Mouse (Mus musculus) Patski (cell line): ENCODE measurements at regions not wholly inside any gene's neighbourhood (a gene's known extent, or its start where the extent isn't known, plus 50 kb on each side); places are given as distances from the start of the nearest gene placed in this dataset.

Experiments used
- ATAC-seq: fragments of 100-300 bp; one replicate; pipeline ENCODE4 v1.8.0; 2021
- CTCF ChIA-PET: fragments of 350-600 bp; sonication (Branson Sonifier 250); formaldehyde crosslinking; loops from one replicate; lab custom pipeline; 2022; ENCODE audit warnings: inconsistent platforms; lab: Charles Lee
- POLR2A ChIA-PET: fragments of 350-600 bp; sonication (Branson Sonifier 250); formaldehyde crosslinking; loops from one replicate; lab custom pipeline; 2022; ENCODE audit warnings: antibody characterized with exemption, inconsistent platforms; lab: Charles Lee
- DNase-seq: peaks from one replicate; pipeline ENCODE4 v3.0.0-alpha.2; 2011; ENCODE audit warnings: low read depth, low spot score
- H3K27me3 ChIP-seq: fragments of 371-371 bp; one replicate; pipeline ENCODE4 v1.5.1; 2021
- CTCF ChIP-seq: fragments of 100-300 bp; IDR thresholded peaks from one replicate; pipeline ENCODE4 v1.5.1; 2021
- in situ Hi-C: fragments of 300-500 bp; cut with MboI; formaldehyde crosslinking; loops from 3 replicates; pipeline ENCODE4 v1.11.1; 2018; ENCODE audit warnings: low pct_unique_long_range_greater_than_20kb, mixed read lengths

DNA sequence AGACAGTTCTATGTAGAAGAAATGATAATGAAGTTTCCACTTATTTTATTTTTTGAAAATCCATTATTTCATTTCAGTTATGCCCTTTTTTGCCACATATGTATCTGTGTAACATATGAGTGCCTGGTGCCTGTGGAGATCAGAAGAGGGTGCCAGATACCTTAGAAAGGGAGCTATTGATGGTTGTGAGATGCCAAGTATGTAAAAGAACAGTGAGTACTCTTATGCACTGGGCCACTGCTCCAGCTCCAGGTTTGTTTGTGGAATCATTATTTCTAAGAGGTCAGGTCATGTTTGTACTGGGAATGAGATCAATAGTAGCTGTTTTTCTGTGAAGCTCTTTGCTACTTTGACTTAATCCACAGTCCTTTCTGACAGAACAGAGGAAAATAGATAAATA is 68.1 kb downstream of the Cenpw start:
- POLR2A ChIA-PET = no interaction called here
- no peaks in the 10 kb centered on the region for H3K27me3 ChIP-seq
- no peak for TF ChIP-seq CTCF
- DNase-seq = no peak
- no peak for ATAC-seq
- CTCF ChIA-PET = no interaction called here
- in situ Hi-C loops = no loop called here

DNA sequence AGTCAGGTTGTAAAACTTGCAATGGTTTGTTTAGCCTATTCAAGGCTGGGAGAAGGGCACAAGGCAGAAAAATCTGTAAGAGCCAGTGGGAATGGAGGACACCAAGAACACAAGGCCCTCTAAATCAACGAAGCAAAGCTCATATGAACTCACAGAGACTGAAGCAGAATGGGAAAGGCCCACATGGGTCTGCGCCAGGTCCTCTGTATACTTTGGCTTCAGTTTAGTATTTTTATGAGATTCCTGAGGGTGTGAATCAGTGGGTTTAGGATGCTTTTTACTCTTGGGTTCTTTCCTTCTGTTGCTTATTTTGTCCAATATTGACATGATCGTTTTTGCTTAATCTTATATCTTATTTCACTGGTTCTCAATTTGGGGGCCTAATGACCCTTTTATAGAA is 90.0 kb downstream of the Cenpw start:
- in situ Hi-C loops = no loop called here
- no peaks in the 10 kb centered on the region for H3K27me3 ChIP-seq
- no peak for TF ChIP-seq CTCF
- ChIA-PET POLR2A (interaction anchor here (0.8 kb wide), 1 partner anchor 13 kb away, joined by 3 read pairs; no protein-coding TSS in a partner anchor), CTCF (no interaction called here)
- DNase-seq = no peak
- ATAC-seq = no peak

DNA sequence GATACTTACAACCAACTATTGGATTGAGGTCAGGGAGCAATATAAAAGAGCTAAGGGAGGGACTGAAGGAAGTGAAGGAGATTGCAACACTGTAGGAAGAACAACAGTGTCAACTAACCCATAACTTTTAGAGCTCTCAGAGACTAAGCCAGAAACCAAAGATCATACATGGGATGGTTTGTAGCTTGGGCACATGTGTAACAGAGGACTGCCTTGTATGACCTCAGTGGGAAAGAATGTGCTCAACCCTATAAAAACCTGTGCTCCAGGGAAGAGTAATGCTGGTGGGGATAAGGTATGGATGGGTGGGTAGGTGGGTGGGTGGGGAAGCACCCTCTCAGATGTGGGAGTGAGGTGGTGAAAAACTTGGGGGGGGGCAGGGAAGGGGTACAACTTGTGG is 97.9 kb downstream of the Cenpw start:
- ChIA-PET POLR2A (no interaction called here), CTCF (no interaction called here)
- DNase-seq (no peak), ATAC-seq (peak; percentile 67)
- TF ChIP-seq CTCF = no peak
- no peaks in the 10 kb centered on the region for H3K27me3 ChIP-seq
- in situ Hi-C loops = no loop called here

DNA sequence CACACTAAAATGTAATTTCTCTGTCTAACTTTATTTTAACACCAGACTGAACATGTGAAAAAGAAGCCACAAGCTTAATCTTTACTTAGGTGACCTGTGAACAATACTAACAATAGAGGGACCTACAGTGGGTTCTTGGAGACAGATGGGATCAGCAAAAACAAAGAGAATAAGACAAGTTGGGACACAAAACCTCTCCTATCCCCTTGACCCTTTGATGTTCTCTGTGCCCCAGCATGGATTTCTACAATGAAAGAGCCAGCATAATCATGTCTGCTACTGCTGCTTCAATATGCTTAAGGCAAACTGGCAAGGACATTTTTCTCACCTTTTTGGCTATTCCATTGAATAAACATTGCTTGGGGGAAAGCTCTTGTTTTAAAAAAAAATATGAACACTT is 105.8 kb downstream of the Cenpw start:
- no peak for DNase-seq
- no peak for TF ChIP-seq CTCF
- H3K27me3 ChIP-seq = peaks cover 6% of the 10 kb centered on the region
- POLR2A ChIA-PET = no interaction called here
- ATAC-seq = no peak
- CTCF ChIA-PET = no interaction called here
- in situ Hi-C loops = no loop called here

DNA sequence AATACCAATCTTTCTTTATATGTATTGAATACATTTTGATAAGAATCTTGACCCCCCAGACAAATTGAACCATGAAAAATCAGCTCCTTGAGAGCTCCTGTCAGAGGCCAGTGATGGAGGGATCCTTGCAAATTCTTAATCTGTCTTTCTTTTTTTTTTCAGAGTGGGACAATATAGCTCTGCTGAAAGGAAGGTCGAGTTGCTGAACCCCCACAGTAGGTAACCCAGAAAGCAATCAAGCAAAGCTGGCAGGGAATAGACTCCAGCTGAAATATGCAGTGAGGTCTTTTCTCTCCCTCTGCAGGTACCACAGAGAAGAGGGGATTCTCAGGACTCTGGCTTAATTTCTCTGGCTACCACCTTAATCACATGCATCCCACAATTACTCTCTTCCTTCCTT is 108.8 kb downstream of the Cenpw start:
- ChIA-PET POLR2A (no interaction called here), CTCF (interaction anchor here (0.6 to 0.7 kb wide), 2 partner anchors 12 to 413 kb away, joined by 3 read pairs; no protein-coding TSS in a partner anchor)
- in situ Hi-C loops = no loop called here
- DNase-seq (no peak), ATAC-seq (no peak)
- peaks cover 6% of the 10 kb centered on the region for H3K27me3 ChIP-seq
- no peak for TF ChIP-seq CTCF

DNA sequence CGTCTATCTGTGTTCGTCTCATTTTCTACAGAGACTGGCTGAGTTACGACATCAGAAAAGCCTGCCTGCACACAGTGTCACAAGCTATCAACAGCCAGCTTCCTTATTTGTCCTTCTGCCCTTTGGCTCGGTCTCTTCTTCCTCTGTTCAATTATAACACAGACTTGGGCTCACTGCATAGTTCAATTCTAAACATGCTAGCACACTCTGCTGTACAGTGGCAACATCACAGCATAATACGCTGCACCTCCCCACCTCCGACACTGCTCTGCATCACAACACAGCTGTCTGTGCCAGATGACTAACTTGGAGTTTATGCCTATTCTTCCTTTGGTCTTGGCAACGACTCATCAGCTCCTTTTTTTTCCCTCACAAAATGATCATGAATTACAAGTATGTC is 111.0 kb downstream of the Cenpw start:
- ChIA-PET POLR2A (no interaction called here), CTCF (interaction anchor here (1.3 kb wide), 2 partner anchors 8 to 35 kb away, joined by 3 to 4 read pairs; no protein-coding TSS in a partner anchor)
- peak; percentile 36 for TF ChIP-seq CTCF
- in situ Hi-C loops = no loop called here
- ATAC-seq (peak; percentile 78), DNase-seq (no peak)
- peaks cover 6% of the 10 kb centered on the region for H3K27me3 ChIP-seq

DNA sequence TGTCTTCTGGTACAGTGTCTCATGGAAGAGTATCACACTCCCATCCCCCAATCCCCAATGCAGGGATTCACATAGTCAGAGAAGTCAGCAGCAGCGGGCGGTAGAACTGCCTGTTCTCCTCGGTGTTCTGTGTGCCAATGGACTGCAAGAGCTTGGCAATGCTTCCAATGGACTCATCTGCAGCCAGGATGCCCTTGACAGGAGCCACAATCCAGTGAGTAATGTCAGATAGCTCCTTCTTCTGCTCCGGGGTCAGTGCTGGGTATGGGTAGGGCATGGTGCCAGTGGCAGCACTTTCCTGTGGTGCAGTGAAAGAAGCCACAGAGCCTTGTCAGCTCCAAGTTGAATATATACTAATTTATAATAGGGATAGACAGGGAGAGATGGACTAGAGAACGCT is 115.3 kb downstream of the Cenpw start:
- POLR2A ChIA-PET = no interaction called here
- TF ChIP-seq CTCF = no peak
- no peak for DNase-seq
- ATAC-seq = no peak
- CTCF ChIA-PET = no interaction called here
- no peaks in the 10 kb centered on the region for H3K27me3 ChIP-seq
- in situ Hi-C loops = no loop called here

DNA sequence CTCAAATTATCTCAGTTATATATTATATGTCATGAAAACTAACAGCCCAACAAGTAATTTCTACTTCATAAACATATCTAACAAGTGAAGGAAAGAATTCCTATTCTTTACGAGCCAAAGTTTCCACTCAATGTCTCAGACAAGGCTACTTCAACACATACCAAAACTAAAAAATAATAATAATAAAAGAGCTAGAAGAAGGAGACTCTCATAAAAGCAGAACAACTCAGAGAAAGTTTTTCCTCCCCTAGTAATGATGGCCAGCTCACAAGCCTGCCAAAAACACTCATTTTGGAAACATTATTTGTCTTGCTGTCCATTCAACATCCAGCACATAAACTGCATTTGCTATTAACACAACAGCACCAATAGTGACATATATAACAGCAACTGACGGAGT is 133.7 kb downstream of the Cenpw start:
- no peak for ATAC-seq

DNA sequence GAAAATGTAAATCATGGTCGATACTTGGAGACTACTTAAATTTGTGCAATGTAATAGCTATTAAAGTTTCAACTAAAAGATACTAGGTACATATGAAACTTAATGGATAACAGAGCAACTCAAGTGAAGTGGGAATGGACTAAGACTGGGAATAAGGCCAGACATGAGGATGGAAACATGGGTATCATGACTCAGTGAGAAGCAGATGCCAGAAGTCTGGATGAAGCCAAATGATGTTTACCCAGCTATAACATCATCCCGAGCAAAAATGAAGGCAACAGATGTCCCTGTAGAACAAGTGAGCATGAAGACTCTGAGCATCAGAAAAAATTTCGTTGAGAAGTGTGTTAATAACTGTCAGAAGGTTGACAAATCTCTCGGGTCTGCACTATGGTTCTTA is 169.7 kb downstream of the Cenpw start:
- ATAC-seq = no peak
- ChIA-PET CTCF (no interaction called here), POLR2A (no interaction called here)
- TF ChIP-seq CTCF = no peak
- in situ Hi-C loops = no loop called here
- no peak for DNase-seq
- peaks cover 16% of the 10 kb centered on the region for H3K27me3 ChIP-seq

More for the DNA sequence above, 133.7 kb downstream of the Cenpw start:
- TF ChIP-seq CTCF = no peak
- CTCF ChIA-PET = no interaction called here
- POLR2A ChIA-PET = no interaction called here
- DNase-seq = no peak
- peaks cover 3% of the 10 kb centered on the region for H3K27me3 ChIP-seq
- in situ Hi-C loops = no loop called here

DNA sequence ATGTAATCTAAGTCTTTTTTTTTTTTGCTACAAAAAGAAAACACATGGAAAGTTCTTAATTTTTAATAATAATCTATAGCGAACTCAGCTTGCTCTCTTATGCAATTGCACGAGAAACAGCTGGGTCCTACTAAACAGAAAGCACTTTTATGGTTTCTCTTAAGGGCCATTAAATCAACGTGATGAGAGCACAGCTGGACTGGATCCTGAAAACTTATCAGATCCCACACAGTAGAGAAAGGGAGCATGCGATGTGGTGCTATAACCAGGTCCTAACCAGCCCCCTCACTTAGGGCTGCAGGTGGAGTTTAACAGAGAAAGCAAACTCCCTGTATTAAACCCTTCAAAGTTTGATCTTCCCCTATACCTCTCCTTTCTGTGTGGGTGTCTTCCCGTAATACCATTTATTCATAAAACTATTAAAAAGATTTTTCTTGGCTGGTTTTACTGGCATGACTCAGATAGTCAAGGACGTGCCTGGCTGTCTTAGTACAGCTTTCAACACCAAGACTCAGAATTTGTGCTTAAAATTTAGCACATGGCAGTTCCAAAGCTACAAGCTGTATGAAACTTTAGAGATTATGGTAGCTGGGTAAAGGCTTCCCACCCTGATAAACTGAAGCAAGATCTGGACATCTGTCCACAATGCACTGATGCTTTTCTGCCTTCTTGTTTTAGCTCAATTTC is 197.3 kb downstream of the Cenpw start:
- ChIA-PET CTCF (no interaction called here), POLR2A (no interaction called here)
- no peak for DNase-seq
- no peak for ATAC-seq
- H3K27me3 ChIP-seq = no peaks in the 10 kb centered on the region
- in situ Hi-C loops = no loop called here
- TF ChIP-seq CTCF = no peak

DNA sequence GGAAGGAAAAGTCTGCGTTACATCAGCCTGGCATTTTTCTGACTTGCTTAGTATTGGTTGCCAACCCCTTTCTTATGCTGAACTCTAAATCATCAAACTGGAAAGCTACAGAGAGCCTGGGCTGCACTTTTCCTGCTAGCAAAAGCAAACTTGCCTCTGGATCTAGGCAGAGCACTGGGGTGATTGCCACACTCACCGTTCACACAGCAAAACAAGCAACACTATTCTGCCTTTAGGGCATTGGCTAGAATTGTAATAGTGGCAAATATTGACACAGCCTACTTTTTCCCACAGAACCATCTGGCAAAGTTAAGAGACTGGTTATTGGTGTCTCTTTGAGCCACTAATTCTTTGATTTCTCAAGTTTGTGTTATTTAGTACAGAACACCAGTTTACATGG is 199.5 kb downstream of the Cenpw start:
- TF ChIP-seq CTCF = no peak
- H3K27me3 ChIP-seq = no peaks in the 10 kb centered on the region
- POLR2A ChIA-PET = no interaction called here
- no peak for ATAC-seq
- CTCF ChIA-PET = no interaction called here
- DNase-seq = no peak
- in situ Hi-C loops = no loop called here

DNA sequence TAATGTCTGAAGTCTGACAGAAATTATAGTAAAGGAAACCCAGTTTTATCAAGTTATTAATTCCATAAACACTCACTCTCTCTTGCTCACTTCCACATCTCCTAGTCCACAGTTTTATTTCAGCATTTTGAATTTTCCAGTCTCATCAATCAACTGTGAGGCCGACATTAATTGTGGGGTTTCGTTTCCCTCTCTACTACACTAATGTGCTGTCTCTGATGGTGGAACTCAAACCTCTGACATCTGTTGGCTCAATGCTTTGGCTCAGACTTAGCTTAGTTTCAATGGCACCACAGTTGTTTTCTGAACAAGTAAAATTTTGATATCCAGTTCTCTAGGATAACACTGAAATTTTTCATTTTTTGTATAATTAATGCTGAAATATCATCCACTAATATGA is 218.8 kb downstream of the Cenpw start:
- peaks cover 10% of the 10 kb centered on the region for H3K27me3 ChIP-seq
- ChIA-PET CTCF (no interaction called here), POLR2A (no interaction called here)
- ATAC-seq = no peak
- DNase-seq = no peak
- in situ Hi-C loops = no loop called here
- no peak for TF ChIP-seq CTCF
